Mouse (Mus musculus): ENCODE results near the gene Ptpn13.

Ptpn13 gene

DNA sequence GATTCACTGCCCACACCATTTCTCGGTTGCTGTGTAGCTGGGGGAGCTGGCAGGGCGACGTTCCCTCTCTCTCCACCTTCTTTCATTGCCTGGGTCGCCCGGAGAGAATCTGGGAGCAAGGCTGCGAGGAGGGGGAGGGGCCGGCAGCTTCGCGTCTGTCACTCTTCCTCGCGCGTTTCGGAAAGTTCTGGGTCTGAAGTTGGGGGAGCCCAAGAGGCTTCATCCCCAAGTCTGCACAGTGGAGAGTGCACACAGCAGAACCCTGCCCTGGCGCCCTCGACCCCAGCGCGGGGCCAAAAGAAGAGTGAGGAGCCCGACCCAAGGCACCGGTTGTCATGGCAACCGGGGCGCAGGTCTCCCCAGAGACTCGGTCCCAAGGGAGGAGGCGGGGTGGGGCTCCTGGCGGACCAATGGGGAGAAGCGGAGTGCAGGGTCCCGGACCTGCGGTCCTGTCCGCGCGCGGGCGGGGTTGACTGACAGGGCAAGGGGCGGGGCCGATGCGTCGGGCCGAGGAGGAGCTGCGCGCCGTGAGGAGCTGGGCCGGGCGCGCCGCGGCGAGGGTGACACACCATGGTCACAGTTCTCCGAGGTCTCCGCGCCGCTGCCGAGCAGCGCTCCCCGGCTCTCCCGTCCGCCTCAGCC, at the start of gene Ptpn13:
Gene Ptpn13, plus strand, starts transcription at position 515 of the 642 bp plus-strand sequence.
- DNase-seq (ENCODE audit: low read depth, low spot score) = peak; percentile 30
- Histone ChIP-seq H3K36me3 (ENCODE audit: control insufficient read depth, insufficient read depth, low read length, poor library complexity, severe bottlenecking) (no peaks in the 10 kb centered on the region), H3K27me3 (ENCODE audit: control insufficient read depth, insufficient read depth, low read length, poor library complexity, severe bottlenecking) (no peaks in the 10 kb centered on the region; the same call in 1 of the 2 replicates)

DNA sequence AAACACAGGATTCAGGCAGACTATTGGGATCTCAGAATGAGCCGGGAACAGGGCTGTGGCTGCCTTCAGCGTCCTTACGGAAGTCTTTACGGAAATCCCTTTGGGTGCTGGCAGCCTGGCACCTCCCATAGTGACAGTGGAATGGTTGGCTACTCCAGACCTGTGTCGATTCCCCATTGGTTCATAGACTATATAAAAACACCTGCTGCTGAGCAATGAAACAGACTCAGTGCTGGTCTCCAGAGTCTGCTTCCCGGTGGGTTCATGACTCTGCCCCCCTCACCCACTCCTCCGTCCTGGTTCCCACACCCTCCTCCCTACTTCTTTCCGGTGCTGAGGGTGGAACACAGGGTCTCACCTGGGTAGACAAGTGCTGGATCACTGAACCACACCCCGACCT, 49.8 kb upstream of the Ptpn13 start:
- DNase-seq (ENCODE audit: low read depth, low spot score) = no peak
- Histone ChIP-seq H3K36me3 (ENCODE audit: control insufficient read depth, insufficient read depth, low read length, poor library complexity, severe bottlenecking) (no peaks in the 10 kb centered on the region), H3K27me3 (ENCODE audit: control insufficient read depth, insufficient read depth, low read length, poor library complexity, severe bottlenecking) (no peaks in the 10 kb centered on the region)

DNA sequence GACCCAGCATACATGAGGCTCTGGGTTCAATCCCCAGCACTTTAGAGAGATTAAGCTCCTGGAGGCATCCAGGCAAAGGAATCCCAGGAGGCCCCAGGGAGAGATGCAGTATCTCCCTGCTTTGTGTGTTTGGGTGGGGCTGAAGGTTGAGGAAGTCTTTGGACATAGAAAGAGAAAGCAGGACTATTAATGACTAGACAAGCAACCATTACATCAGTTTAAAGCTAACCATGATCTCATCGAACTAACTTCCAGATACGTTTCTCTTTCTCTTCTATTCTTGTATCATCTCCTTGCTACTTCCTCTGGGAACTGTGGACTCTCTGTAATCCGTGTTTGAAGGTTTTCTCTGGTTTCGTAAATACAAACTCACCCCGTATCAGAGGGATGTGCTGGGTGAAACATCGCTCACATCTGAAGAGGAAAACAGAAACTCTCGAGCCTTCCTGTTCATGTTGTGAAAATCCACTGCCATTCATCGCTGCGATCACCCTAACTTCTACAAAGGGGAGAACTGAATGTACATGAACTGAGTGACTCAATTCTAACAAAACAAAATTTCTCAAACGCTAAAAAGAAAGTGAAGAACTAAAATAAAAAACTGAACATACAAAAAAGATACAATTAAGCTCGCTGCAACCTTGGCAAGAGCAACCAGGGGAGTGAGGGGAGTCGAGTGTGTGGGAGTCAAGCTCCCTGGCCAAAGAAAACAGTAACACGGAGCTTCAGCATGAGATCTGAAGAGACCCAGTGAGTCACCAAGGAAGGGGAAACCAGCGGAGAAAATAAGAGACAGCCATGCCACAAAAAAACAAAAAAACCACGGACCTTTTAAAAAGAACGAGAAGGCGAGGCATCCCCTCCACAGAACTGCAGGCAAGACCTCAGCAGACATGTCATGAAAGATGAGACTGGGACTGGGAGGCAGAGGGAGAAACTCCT, 48.4 kb upstream of the Ptpn13 start:
- Histone ChIP-seq H3K36me3 (ENCODE audit: control insufficient read depth, insufficient read depth, low read length, poor library complexity, severe bottlenecking) (no peaks in the 10 kb centered on the region), H3K27me3 (ENCODE audit: control insufficient read depth, insufficient read depth, low read length, poor library complexity, severe bottlenecking) (no peaks in the 10 kb centered on the region)
- no peak for DNase-seq (ENCODE audit: low read depth, low spot score)

DNA sequence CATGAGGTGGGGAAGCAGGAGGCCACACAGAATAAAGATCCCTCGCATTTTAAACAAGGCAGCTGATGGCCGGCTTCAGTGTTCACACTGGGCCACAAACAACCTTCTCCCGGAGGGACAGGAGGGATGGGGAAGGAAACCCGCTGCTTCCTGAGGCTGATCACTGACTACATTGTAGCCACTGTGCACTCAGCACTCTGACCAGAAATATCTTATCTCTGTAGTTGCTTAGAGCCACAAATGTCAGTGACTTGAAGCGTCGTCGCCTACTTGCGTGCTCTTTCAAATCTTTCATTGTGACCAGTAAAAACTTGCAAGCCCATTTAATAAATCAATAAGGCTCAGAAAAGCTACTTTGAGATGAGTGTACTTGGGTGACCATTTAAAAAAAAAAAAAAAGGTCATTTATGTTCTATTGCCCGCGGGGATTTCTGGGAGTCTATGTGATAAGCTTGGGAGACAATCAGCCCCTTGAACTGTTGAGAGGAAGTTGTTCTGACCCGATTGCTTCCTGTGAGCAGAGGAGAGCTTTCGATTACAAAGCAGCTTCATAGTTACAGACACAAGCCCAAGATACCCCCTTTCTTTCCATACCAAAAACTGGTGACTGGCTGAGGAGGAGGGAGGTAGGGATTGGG, 47.4 kb upstream of the Ptpn13 start:
- H3K36me3 ChIP-seq (ENCODE audit: control insufficient read depth, insufficient read depth, low read length, poor library complexity, severe bottlenecking) = no peaks in the 10 kb centered on the region
- DNase-seq (ENCODE audit: low read depth, low spot score) = no peak
- H3K27me3 ChIP-seq (ENCODE audit: control insufficient read depth, insufficient read depth, low read length, poor library complexity, severe bottlenecking) = no peaks in the 10 kb centered on the region

DNA sequence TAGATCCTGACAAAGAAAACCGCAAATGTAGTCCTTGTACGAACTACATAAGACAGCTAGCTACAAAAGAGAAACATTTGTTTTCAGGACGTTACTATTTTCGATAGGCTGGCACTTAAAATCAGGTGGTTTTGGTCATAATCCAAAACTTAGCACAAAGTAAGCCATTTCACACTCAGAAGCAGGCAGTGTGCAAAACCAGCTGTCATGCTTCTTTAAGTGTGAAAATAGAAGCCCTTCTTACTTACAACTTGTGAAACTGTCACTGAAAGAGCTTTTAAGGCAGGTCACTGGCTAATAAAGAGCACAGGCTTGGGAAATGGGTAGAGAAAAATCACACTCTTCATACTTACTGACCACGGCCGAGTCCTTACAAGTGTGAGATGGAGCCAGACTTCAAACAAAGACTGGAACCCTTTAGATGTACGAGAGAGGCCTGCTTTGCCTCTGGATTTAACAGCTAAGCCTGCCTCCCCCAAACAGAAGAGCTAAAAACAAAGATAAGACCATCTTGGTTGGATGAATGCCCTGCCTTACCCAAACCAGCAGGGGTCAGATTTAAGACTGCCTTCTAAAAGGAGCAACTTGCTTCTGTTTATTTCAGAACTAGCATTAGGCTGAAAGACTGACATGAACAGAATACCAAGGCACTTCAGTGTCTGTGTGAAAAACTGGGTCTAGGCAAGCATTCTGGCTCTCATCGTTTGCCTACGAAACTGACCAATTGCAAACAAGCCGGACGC, 44.0 kb upstream of the Ptpn13 start:
- Histone ChIP-seq H3K36me3 (ENCODE audit: control insufficient read depth, insufficient read depth, low read length, poor library complexity, severe bottlenecking) (no peaks in the 10 kb centered on the region), H3K27me3 (ENCODE audit: control insufficient read depth, insufficient read depth, low read length, poor library complexity, severe bottlenecking) (no peaks in the 10 kb centered on the region)
- no peak for DNase-seq (ENCODE audit: low read depth, low spot score)

DNA sequence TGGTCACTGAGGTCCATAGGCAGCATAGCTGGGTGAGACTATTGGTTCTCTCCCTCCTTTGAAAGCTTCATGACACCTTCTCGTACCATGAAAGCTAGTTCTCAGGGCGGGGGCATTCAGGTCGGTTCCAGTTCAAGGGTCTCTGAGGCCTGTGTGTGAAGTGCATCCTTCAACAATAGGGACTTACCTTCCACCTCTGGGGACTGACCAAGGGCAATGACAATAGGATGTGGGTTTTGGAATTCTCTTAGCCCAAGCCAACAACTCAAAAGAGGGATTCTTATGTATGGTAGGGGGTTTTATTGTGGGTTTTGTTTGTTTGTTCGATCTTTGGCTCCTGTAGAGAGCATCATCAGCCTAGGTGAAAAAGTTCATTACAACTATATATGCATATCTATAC, 42.0 kb upstream of the Ptpn13 start:
- Histone ChIP-seq H3K27me3 (ENCODE audit: control insufficient read depth, insufficient read depth, low read length, poor library complexity, severe bottlenecking) (no peaks in the 10 kb centered on the region), H3K36me3 (ENCODE audit: control insufficient read depth, insufficient read depth, low read length, poor library complexity, severe bottlenecking) (no peaks in the 10 kb centered on the region)
- DNase-seq (ENCODE audit: low read depth, low spot score) = no peak

DNA sequence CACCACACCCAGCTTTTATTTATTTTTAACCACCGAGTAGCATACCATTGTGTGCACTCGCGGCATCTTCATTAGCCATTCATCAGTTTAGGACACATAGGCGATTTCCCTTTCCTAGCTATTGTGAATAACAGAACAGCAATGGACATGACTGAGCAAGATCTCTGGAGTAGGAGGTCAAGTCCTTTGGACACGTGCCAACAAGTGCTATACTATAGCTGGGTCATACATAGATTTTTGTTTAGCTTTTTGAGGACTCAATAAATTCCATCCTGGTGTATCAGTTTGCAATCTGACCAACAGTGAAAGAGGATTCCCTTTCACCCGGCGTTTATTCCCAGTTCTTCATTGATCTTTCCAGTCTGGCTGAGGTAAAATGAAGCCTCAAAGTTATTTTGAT, 41.0 kb upstream of the Ptpn13 start:
- no peak for DNase-seq (ENCODE audit: low read depth, low spot score)
- no peaks in the 10 kb centered on the region for H3K36me3 ChIP-seq (ENCODE audit: control insufficient read depth, insufficient read depth, low read length, poor library complexity, severe bottlenecking)
- H3K27me3 ChIP-seq (ENCODE audit: control insufficient read depth, insufficient read depth, low read length, poor library complexity, severe bottlenecking) = no peaks in the 10 kb centered on the region

DNA sequence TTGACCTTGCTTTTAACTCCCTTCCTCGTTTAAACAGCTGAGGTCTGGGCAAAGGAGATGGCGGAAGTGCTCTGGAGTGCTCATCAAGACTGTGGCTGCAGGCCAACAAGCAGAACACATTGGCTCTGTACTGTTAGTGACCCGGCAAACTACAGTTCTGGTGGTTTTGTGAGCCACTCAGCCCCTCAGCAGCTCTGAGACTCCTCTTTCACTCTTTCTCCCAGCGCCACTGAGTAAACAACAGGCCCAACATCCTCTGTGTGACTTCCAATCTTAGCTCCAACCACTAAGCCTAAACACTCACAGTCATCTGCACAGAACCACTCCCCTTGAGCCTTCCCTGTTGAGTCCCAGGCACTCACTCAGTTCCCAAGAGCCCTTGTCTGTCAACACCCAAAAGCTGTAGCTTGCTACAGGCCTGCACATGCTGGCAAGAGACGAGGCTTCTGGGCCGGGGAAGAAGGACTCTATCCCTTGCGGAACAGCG, 37.4 kb upstream of the Ptpn13 start:
- H3K27me3 ChIP-seq (ENCODE audit: control insufficient read depth, insufficient read depth, low read length, poor library complexity, severe bottlenecking) = no peaks in the 10 kb centered on the region
- no peak for DNase-seq (ENCODE audit: low read depth, low spot score)
- H3K36me3 ChIP-seq (ENCODE audit: control insufficient read depth, insufficient read depth, low read length, poor library complexity, severe bottlenecking) = no peaks in the 10 kb centered on the region

DNA sequence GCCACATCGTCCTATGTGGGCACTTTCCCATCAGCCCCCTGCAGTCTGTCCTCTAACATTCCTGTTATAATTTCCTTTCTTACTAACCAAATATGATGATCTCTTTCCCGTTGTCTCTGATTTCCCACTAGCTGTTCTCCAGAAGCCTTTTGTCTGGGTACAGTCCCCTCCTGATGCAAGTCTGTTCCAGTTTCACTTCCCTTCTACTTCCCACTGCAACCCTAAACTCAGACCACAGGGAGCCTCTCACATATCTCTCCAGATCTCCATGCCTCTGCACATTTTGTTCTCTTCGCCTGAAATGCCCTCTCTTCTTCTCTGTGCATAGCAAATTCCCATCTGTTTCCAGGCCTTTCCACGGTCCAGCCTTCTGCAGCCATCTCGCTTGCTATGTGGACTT, 35.6 kb upstream of the Ptpn13 start:
- H3K36me3 ChIP-seq (ENCODE audit: control insufficient read depth, insufficient read depth, low read length, poor library complexity, severe bottlenecking) = no peaks in the 10 kb centered on the region
- DNase-seq (ENCODE audit: low read depth, low spot score) = no peak
- no peaks in the 10 kb centered on the region for H3K27me3 ChIP-seq (ENCODE audit: control insufficient read depth, insufficient read depth, low read length, poor library complexity, severe bottlenecking)

DNA sequence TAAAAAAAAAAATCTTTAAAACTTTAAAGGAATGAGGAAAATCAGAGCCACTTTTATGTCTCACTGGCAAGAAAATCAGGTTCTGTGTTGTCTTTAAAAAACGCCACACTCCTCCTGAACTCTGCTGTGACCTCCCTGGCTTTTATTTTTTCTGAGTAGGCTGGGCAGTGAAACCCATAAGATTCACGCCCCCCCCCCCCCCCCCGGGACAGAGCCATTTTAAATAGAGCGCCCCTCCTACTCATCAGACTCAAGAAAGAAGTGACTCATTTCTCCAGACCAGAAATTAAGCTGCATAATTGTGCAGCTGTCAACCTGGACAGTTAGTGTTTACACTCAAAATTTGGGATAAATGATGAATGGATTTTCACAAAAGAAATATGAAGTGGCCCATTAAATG, 31.8 kb upstream of the Ptpn13 start:
- DNase-seq (ENCODE audit: low read depth, low spot score) = no peak
- no peaks in the 10 kb centered on the region for H3K36me3 ChIP-seq (ENCODE audit: control insufficient read depth, insufficient read depth, low read length, poor library complexity, severe bottlenecking)

DNA sequence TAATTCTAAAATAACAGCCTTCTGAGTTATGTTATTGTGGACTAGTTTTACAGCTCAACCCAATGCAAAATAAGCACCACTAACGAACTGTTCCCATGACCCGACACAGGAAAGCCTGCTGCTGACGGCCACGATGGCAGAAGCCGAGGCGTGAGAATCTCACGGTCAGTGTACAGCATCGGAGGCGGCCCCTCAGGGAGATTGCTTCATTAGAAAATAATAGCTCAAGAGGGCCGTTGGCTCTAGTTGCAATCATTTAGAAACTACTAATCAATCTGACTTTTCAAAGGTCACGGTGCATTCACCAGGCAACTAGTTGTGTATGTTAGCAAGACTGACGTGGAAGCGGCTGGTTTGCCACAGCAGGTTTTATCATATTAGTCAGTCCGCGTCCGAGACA, 31.2 kb upstream of the Ptpn13 start:
- no peak for DNase-seq (ENCODE audit: low read depth, low spot score)
- H3K27me3 ChIP-seq (ENCODE audit: control insufficient read depth, insufficient read depth, low read length, poor library complexity, severe bottlenecking) = no peaks in the 10 kb centered on the region
- no peaks in the 10 kb centered on the region for H3K36me3 ChIP-seq (ENCODE audit: control insufficient read depth, insufficient read depth, low read length, poor library complexity, severe bottlenecking)

More for the DNA sequence above, 31.8 kb upstream of the Ptpn13 start:
- H3K27me3 ChIP-seq (ENCODE audit: control insufficient read depth, insufficient read depth, low read length, poor library complexity, severe bottlenecking) = no peaks in the 10 kb centered on the region

DNA sequence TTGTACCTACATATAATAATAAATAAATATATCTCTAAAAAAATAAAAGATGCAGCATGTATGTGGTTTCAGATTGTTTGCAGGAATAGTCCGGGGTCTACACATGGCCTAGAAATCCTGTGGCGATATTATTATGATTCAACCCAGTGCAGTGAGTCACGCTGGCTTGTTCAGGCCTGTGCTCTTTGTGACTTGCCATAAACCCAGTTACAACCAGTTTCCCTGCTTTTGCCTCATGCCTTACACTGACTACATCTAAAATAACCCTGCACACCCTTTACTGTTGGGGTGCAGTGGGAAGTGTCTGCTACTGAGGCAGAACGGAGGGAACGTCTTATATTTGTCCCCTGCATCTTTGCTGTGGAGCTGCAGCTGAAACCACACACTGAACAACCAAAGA, 29.3 kb upstream of the Ptpn13 start:
- no peaks in the 10 kb centered on the region for H3K36me3 ChIP-seq (ENCODE audit: control insufficient read depth, insufficient read depth, low read length, poor library complexity, severe bottlenecking)
- no peaks in the 10 kb centered on the region for H3K27me3 ChIP-seq (ENCODE audit: control insufficient read depth, insufficient read depth, low read length, poor library complexity, severe bottlenecking)
- no peak for DNase-seq (ENCODE audit: low read depth, low spot score)

DNA sequence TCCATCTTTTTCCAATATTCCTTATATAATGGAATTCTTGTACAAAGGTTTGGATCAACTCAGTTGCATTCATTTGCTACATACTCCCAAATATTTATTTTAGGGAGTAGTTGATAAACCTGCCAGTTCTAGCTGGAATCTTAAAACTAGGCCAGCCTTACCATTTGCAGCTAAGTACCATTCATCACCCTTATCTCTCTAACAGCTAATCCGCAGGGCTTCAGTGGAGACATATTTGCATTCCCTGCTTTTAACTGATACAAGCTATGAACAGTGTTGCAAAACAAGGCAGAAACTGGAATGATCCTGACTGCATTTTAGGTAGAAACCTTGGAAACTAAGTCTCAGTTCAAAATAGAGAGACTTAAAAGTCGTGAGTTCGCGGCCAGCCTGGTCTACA, 27.6 kb upstream of the Ptpn13 start:
- no peak for DNase-seq (ENCODE audit: low read depth, low spot score)
- Histone ChIP-seq H3K36me3 (ENCODE audit: control insufficient read depth, insufficient read depth, low read length, poor library complexity, severe bottlenecking) (no peaks in the 10 kb centered on the region), H3K27me3 (ENCODE audit: control insufficient read depth, insufficient read depth, low read length, poor library complexity, severe bottlenecking) (no peaks in the 10 kb centered on the region)

DNA sequence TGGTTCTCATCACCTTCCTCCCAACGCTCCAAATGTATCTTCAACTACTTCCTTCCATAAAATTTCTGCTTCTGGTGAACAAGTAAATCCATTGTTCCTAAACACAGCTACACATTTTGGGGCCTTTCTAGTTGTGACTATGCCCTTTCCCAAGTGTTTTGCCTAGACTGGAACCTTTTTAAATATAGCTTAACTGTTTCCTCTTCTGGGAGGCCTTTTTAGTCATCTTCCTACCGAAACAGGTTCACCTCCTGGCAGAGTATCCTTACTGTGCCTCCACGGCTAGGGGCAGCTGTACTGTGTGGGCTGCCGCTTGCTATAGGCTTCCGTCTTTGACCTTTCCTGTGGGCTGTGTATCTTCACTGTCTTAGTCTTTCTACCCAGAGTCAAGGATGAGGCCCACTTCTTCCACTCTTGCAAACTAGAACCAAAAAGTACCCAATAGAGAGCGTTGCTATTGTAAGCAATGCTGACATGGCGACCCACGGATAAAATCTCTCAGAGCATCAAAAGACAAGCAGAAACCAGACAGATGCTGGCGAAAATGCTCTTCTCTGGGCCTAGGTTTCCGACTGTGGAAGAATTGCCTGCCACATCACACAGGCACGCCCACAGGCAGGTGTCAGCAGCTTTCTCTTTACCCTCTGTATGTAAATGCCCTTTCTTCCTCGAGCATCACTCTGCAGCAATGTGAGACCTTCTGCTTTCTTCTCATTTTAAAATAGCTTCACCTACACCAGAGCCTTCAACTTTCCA, 20.6 kb upstream of the Ptpn13 start:
- Histone ChIP-seq H3K27me3 (ENCODE audit: control insufficient read depth, insufficient read depth, low read length, poor library complexity, severe bottlenecking) (no peaks in the 10 kb centered on the region), H3K36me3 (ENCODE audit: control insufficient read depth, insufficient read depth, low read length, poor library complexity, severe bottlenecking) (no peaks in the 10 kb centered on the region)
- DNase-seq (ENCODE audit: low read depth, low spot score) = no peak

Data from splenic B cell, adult 2 months (primary cell).